Mouse (Mus musculus) gastrocnemius, postnatal 10 days (tissue): Measurements from ENCODE around the gene Sspn. TPM values are rescaled to one million over a fixed set of nuclear protein-coding genes. Genes with fewer than 3 reads are reported as not detected.

ENCODE experiments used
- DNase-seq: peaks from one replicate; pipeline ENCODE4 v3.0.0; 2021; ENCODE audit warnings: mixed read lengths
- total RNA-seq, 2 experiments: library from RNA; stranded (reverse); gene quantifications; 2 replicates each; pipeline ENCODE4 v1.2.3; 2021

Gene Sspn
- total RNA-seq, 2 experiments from 2014 or later, result 122 to 125 TPM

- no peak for DNase-seq
Observed at GRCm38 (mm10) chr6:145973356-145973755, 41.9 kb downstream of the Sspn start.

GRCm38 (mm10) chr6:145974766-145975165 is 43.3 kb downstream of the Sspn start:
- DNase-seq, result no peak

GRCm38 (mm10) chr6:145977344-145977743 is 45.9 kb downstream of the Sspn start:
- DNase-seq, result no peak

- no peak for DNase-seq
Observed at GRCm38 (mm10) chr6:145977771-145978450, 46.5 kb downstream of the Sspn start.

GRCm38 (mm10) chr6:145981074-145981473 is 49.6 kb downstream of the Sspn start:
- DNase-seq, result no peak

GRCm38 (mm10) chr6:145982335-145982734 is 50.9 kb downstream of the Sspn start:
- no peak for DNase-seq

GRCm38 (mm10) chr6:145990578-145990977 is 59.1 kb downstream of the Sspn start:
- DNase-seq, result no peak

- DNase-seq, result no peak
Observed at GRCm38 (mm10) chr6:145992526-145992925, 61.1 kb downstream of the Sspn start.

GRCm38 (mm10) chr6:145992985-145993384 is 61.5 kb downstream of the Sspn start:
- DNase-seq, result peak; percentile 54

GRCm38 (mm10) chr6:145998314-145999007 is 67.0 kb downstream of the Sspn start:
- DNase-seq, result peak; percentile 69

GRCm38 (mm10) chr6:146000767-146001166 is 69.3 kb downstream of the Sspn start:
- DNase-seq, result no peak

- DNase-seq, result no peak
Observed at GRCm38 (mm10) chr6:146001396-146002191, 70.2 kb downstream of the Sspn start.

GRCm38 (mm10) chr6:146004174-146004601 is 72.7 kb downstream of the Sspn start:
- DNase-seq, result no peak

- DNase-seq, result no peak
Observed at GRCm38 (mm10) chr6:146005129-146005886, 73.9 kb downstream of the Sspn start.

GRCm38 (mm10) chr6:146005935-146006564 is 74.6 kb downstream of the Sspn start:
- no peak for DNase-seq

- no peak for DNase-seq
Observed at GRCm38 (mm10) chr6:146006753-146007152, 75.3 kb downstream of the Sspn start.

GRCm38 (mm10) chr6:146008450-146008981 is 77.1 kb downstream of the Sspn start:
- peak; percentile 41 for DNase-seq

- DNase-seq, result no peak
Observed at GRCm38 (mm10) chr6:146009163-146009915, 77.9 kb downstream of the Sspn start.

GRCm38 (mm10) chr6:146010093-146010764 is 78.8 kb downstream of the Sspn start:
- peak; percentile 52 for DNase-seq

- no peak for DNase-seq
Observed at GRCm38 (mm10) chr6:146014312-146014711, 82.9 kb downstream of the Sspn start.
